Mouse (Mus musculus) cerebellum, adult 2 months (tissue): ENCODE data around the gene Gm28038. TPM values are rescaled to one million over a fixed set of nuclear protein-coding genes. Genes with fewer than 3 reads are reported as not detected.

Experiments
- DNase-seq, 2 experiments: peaks; one replicate each; pipeline ENCODE4 v3.0.0; 2021
- H3K27ac ChIP-seq: fragments of 200-500 bp; 2 replicates; pipeline ENCODE4 v1.5.1; 2012; ENCODE audit warnings: low read length, control low read depth, inconsistent platforms; ENCODE audit not compliant: insufficient read depth
- H3K27me3 ChIP-seq: fragments of 200-500 bp; 2 replicates; pipeline ENCODE4 v1.6.1; 2012; ENCODE audit warnings: inconsistent platforms, mild to moderate bottlenecking, low read length, moderate library complexity; ENCODE audit not compliant: control insufficient read depth, insufficient read depth
- H3K4me1 ChIP-seq: fragments of 200-500 bp; 2 replicates; pipeline ENCODE4 v1.6.1; 2011; ENCODE audit warnings: low read length; ENCODE audit not compliant: control insufficient read depth, insufficient read depth
- H3K4me3 ChIP-seq: fragments of 200-500 bp; replicated peaks from 2 replicates; pipeline ENCODE3; 2011; ENCODE audit warnings: mild to moderate bottlenecking, low read depth, low read length, control low read depth; ENCODE audit not compliant: insufficient read depth
- CTCF ChIP-seq: fragments of 200-500 bp; IDR thresholded peaks from 2 replicates; pipeline ENCODE4 v1.5.1; 2011; ENCODE audit warnings: low read depth, mild to moderate bottlenecking, control low read depth, low read length, moderate library complexity, borderline replicate concordance; ENCODE audit not compliant: insufficient read depth
- POLR2A ChIP-seq: fragments of 200-500 bp; IDR thresholded peaks from 2 replicates; pipeline ENCODE4 v1.6.1; 2011; ENCODE audit warnings: low read length, control low read depth, borderline replicate concordance; ENCODE audit not compliant: insufficient read depth
- WGBS: fragments of 180-500 bp; shearing (Covaris S2); methylation state at CpG from one replicate; pipeline ENCODE4 v1.1.7; 2018; 5-methylcytosine and 5-hydroxymethylcytosine counted together
- polyA plus RNA-seq: library from polyadenylated mRNA; depleted of rRNA; stranded (reverse); fragments of >200 nt; gene quantifications from 2 replicates; pipeline ENCODE4 v1.2.3, GENCODE M21; 2012

Gene Gm28038
- polyA plus RNA-seq, 1 experiment: not detected

DNA sequence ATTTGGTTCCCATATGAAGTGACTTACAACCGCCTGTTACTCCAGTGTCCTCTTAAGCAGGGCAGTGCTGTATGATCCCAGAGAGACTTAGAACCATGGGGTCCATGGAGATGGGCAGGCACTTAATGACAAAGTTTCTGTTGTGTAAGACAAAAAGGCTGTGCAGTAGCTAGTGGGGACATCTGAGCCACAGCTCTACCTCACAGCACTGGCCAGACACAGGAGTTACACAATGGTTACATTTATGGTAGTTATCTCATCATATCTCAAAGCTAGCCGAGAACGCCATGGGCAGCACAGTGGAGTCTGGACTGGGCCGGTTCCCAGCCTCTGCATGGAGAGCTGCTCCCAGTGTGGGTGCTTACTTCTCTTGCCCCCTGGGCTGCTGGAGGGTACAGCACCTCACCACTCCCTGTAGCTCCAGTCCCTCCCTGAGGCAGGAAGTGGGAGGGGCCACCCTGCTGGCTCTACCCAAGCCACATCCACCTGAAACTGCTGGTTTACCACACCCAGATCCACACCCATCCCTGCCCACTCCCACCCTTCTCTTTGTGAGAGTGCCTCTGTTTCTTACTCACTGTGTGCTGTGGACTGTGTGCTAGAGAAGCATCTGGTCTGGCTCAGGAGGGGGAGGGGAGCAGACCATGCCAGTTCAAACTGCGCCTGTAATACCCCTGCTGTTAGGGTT lies 29.3 kb upstream of the Gm28038 start:
- H3K4me1 ChIP-seq: peaks cover 36% of the 10 kb centered on the region
- H3K27ac ChIP-seq: no peak overlapping the region

DNA sequence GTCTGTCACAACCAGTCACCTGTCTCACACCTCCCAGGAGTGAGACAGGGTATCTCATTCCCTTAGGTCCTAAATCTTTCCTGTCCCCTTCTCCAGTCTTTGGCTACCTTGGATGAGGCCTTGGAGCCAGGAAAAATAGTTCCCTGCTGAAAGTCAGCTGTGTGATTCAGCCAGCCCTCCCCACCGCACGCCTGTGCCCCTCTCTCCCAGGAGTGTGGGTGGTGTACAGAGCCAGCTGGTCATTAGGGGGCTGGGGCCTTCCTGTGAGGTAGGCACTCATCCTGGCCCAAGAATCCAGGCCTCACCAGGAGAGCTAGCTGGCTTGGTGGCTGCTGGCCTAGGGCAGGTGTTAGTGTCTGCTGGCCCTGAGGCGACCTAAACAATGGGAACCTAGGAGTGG lies 28.3 kb upstream of the Gm28038 start:
- Histone ChIP-seq H3K4me1 (peaks cover 33% of the 10 kb centered on the region), H3K4me3 (no peak overlapping the region), H3K27ac (peak overlapping the region; percentile 48), H3K27me3 (no peaks in the 10 kb centered on the region)
- 16% methylated on average over 3 of the region's 3 CpGs for WGBS
- DNase-seq: no peak
- TF ChIP-seq CTCF (no peak), POLR2A (no peak)

More for the DNA sequence above, 29.3 kb upstream of the Gm28038 start:
- Histone ChIP-seq H3K4me3 (no peak overlapping the region), H3K27me3 (no peaks in the 10 kb centered on the region)
- WGBS: 60% methylated on average over 5 of the region's 5 CpGs
- TF ChIP-seq CTCF (no peak), POLR2A (no peak)
- no peak for DNase-seq

DNA sequence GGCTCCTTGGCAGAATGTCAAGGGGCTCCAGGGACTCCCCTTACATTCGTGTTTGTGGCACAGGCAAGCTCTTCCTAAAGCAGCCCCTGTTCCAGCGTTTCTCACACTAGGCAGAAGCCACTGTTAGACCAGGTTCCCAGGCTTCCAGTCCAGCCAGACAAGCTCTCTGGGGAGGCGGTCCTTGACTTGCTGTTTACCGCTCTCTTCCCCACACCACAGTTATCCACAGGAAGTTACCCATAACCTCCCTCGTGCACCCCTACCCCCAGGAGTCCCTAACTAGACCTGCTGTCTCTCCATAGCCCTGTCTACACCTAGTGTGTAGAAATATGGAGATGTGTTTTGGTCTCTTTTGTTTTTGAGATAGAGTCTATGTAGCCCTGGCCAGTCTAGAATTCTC lies 27.0 kb upstream of the Gm28038 start:
- Histone ChIP-seq H3K4me3 (no peak overlapping the region), H3K4me1 (peaks cover 37% of the 10 kb centered on the region), H3K27me3 (no peaks in the 10 kb centered on the region), H3K27ac (no peak overlapping the region)
- TF ChIP-seq CTCF (no peak), POLR2A (no peak)
- 59% methylated on average over 5 of the region's 5 CpGs for WGBS
- no peak for DNase-seq

DNA sequence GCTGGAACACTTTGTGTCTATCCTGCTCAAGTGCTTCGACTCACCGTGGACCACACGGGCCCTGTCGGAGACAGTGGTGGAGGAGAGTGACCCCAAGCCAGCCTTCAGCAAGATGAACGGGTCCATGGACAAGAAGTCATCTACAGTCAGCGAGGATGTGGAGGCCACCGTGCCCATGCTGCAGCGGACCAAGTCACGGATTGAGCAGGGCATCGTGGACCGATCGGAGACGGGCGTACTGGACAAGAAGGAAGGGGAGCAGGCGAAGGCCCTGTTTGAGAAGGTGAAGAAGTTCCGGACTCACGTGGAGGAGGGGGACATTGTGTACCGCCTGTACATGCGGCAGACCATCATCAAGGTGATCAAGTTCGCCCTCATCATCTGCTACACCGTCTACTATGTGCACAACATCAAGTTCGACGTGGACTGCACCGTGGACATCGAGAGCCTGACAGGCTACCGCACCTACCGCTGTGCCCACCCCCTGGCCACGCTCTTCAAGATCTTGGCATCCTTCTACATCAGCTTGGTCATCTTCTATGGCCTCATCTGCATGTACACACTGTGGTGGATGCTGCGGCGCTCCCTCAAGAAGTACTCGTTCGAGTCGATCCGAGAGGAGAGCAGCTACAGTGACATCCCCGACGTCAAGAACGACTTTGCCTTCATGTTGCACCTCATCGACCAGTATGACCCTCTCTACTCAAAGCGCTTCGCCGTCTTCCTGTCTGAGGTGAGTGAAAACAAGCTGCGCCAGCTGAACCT lies 25.0 kb upstream of the Gm28038 start:
- H3K4me1 ChIP-seq: peaks cover 34% of the 10 kb centered on the region
- H3K4me3 ChIP-seq: no peak overlapping the region
- H3K27me3 ChIP-seq: no peaks in the 10 kb centered on the region
- WGBS: 96% methylated on average over 42 of the region's 42 CpGs
- no peak for DNase-seq
- no peak for TF ChIP-seq CTCF
- no peak for TF ChIP-seq POLR2A
- H3K27ac ChIP-seq: no peak overlapping the region

DNA sequence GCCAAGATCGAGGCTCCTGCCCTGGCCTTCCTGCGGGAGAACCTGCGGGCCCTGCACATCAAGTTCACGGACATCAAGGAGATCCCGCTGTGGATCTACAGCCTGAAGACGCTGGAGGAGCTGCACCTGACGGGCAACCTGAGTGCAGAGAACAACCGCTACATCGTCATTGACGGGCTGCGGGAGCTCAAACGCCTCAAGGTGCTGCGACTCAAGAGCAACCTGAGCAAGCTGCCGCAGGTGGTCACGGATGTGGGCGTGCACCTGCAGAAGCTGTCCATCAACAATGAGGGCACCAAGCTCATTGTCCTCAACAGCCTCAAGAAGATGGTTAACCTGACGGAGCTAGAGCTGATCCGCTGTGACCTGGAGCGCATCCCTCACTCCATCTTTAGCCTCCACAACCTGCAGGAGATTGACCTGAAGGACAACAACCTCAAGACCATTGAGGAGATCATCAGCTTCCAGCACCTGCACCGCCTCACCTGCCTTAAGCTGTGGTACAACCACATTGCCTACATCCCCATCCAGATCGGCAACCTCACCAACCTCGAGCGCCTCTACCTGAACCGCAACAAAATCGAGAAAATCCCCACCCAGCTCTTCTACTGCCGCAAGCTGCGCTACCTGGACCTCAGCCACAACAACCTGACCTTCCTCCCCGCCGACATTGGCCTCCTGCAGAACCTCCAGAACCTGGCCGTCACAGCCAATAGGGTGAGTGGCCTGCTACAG lies 24.1 kb upstream of the Gm28038 start:
- Histone ChIP-seq H3K27ac (no peak overlapping the region), H3K4me3 (no peak overlapping the region), H3K27me3 (no peaks in the 10 kb centered on the region), H3K4me1 (peaks cover 33% of the 10 kb centered on the region)
- WGBS: 93% methylated on average over 30 of the region's 30 CpGs
- no peak for DNase-seq
- TF ChIP-seq CTCF: no peak

DNA sequence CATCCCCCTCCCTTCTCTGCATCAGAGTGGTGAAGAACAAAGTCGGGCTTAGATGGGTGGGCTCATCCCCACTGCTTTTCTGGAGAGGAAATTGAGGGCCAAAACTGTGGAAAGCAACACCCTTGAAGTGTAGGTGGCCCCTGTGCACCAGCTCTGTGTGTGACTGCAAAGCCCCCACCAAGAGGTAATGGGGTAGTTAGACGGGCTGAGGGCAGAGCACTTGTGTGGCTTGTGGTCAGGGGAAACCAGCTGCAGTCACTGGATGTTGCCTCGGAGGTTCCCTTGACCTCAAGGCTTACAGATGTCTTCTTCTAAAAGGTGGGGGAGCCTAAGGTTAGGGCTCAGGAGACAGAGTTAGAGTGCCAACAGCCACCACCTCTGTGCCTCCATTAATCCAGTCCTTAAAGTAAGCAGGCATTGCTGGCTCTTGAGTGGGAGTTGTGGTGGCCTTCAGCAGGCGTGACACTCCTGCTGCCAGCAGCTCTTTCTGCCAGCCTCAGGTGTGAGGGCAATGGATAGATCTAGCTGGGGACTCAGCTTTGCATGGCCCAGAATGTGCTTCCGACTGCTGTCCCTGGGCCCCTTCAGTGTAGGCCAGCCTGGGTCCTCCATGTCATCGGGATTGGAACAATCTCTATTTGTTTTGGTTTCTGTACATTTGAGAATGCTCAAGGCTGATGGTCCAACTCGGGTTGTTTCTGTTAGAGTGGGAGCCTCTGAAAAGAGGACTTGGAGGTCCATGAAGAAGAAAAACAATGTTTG lies 23.0 kb upstream of the Gm28038 start:
- Histone ChIP-seq H3K27me3 (no peaks in the 10 kb centered on the region), H3K4me3 (no peak overlapping the region), H3K27ac (0 out of 2 replicates have a peak overlapping the region, but pooled peaks have one; percentile 14), H3K4me1 (peaks cover 33% of the 10 kb centered on the region)
- DNase-seq: no peak
- no peak for TF ChIP-seq CTCF
- TF ChIP-seq POLR2A: no peak
- 84% methylated on average over 7 of the region's 7 CpGs for WGBS

DNA sequence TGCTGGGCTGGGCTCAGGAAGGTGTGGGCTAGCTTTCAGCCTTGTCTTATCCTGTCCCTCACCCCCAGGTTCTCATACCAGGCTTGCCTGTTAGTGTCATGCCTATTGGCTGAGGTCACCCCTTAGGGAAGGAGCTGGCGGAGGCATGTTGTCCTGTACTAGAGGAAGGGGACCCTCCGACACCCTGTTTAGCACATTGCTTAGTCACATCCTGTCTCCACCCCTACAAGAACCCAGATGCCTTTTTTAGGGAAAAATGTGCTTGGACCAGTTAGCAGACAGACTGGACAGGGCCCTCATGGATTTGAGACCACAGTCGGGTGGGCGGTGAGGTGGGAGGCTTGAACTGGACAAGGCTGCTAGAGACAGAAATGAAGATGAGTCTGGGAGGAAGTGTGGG lies 22.2 kb upstream of the Gm28038 start:
- Histone ChIP-seq H3K27me3 (no peaks in the 10 kb centered on the region), H3K27ac (no peak overlapping the region), H3K4me3 (no peak overlapping the region), H3K4me1 (peaks cover 37% of the 10 kb centered on the region)
- WGBS: 90% methylated on average over 4 of the region's 4 CpGs
- no peak for DNase-seq
- TF ChIP-seq CTCF: no peak
- no peak for TF ChIP-seq POLR2A
